Mouse (Mus musculus) spleen, adult 2 months (tissue): ENCODE measurements around the gene Gcgr.

Experiments
- CTCF ChIP-seq: fragments of 200-500 bp; IDR thresholded peaks from 2 replicates; pipeline ENCODE4 v1.5.1; 2011; ENCODE audit warnings: mild to moderate bottlenecking, inconsistent platforms; ENCODE audit not compliant: insufficient read depth, insufficient read length, insufficient replicate concordance; ENCODE audit errors: extremely low read depth
- POLR2A ChIP-seq: fragments of 200-500 bp; IDR thresholded peaks from 2 replicates; pipeline ENCODE4 v1.6.1; 2011; ENCODE audit warnings: low read depth, low read length, inconsistent platforms

DNA sequence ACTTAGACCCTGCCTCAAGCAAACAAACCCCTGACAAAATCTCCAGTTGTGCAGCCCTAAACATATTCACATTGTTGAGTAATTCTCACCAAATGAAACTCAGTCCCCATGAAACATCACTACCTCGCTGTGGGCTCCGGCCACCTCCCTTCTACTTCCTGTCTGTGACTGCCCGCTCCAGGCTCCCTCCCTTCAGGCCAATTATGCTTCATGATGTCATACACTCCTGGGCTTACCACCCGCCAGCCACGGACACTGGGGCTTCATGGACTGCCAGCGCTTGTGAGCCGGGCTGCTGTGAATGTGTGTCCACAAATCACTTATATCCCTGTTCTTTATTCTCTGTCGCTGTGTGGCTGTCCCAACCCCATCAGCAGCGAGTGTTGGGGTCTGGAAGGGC, 10.8 kb upstream of the Gcgr start:
- no peak for TF ChIP-seq CTCF
- TF ChIP-seq POLR2A, result no peak
